In genomic region chr19:42973740-42974139, GRCm38 (mm10) we compare ENCODE assay signal across 21 mouse cellular contexts.
DNase-seq lines count a peak whose midpoint lies in the region; ATAC-seq and TF ChIP-seq lines count a peak whose summit lies in the region.
"Had no signal": no experiment of that assay in that cellular context is flagged by ENCODE, and none has a peak within 500 bp of the region (broad histone marks: within the 10 kb centered on the region; RNA-seq: fewer than 3 reads in every experiment).

No protein-coding gene starts in this region.

- no peak overlapping the region for H3K4me3 ChIP-seq in limb, embryonic 14.5 days (replicated peaks; ENCODE audit: low read length)
- no peak overlapping the region for H3K4me3 ChIP-seq in limb, embryonic 10.5 days
- H3K4me3 ChIP-seq: embryonic facial prominence, embryonic 12.5 days; erythroblast, embryonic 14.5 days; forebrain, embryonic 15.5 days; hindbrain, embryonic 13.5 days had no signal

- ATAC-seq in limb, embryonic 14.5 days (ENCODE audit: low FRiP score, low read depth), result 0 out of 2 replicates have a peak, but pooled peaks have one; percentile 26
- ATAC-seq: activated CD4-positive, CD25-positive, alpha-beta regulatory T cell, adult 4 months; forebrain, embryonic 15.5 days; hindbrain, postnatal 0 days; Patski had no signal

- H3K4me1 ChIP-seq in limb, embryonic 14.5 days (ENCODE audit: control insufficient read depth, insufficient read depth, low read length), result no peaks in the 10 kb centered on the region
- H3K4me1 ChIP-seq in limb, embryonic 10.5 days, result 0 out of 2 replicates have a peak, but pooled peaks cover 7% of the 10 kb centered on the region
- H3K4me1 ChIP-seq: embryonic facial prominence, embryonic 12.5 days; forebrain, embryonic 15.5 days; hindbrain, embryonic 13.5 days had no signal

- no peak overlapping the region for H3K27ac ChIP-seq in limb, embryonic 14.5 days (replicated peaks; ENCODE audit: low read depth, low read length)
- no peak overlapping the region for H3K27ac ChIP-seq in limb, embryonic 10.5 days
- H3K27ac ChIP-seq: embryonic facial prominence, embryonic 12.5 days; forebrain, embryonic 15.5 days; hindbrain, embryonic 13.5 days; hindbrain, postnatal 0 days had no signal

- intact Hi-C loops in heart, postnatal 25 days (cut with DNase I), result no loop called here

- no peaks in the 10 kb centered on the region for H3K36me3 ChIP-seq in limb, embryonic 14.5 days (ENCODE audit: control insufficient read depth, insufficient read depth, low read length)
- H3K36me3 ChIP-seq in limb, embryonic 10.5 days, result no peaks in the 10 kb centered on the region
- H3K36me3 ChIP-seq: embryonic facial prominence, embryonic 12.5 days; forebrain, embryonic 15.5 days; hindbrain, embryonic 13.5 days had no signal

- H3K9ac ChIP-seq in limb, embryonic 14.5 days (ENCODE audit: low read depth, low read length, severe bottlenecking), result no peak overlapping the region
- H3K9ac ChIP-seq: embryonic facial prominence, embryonic 12.5 days; forebrain, embryonic 15.5 days; hindbrain, embryonic 13.5 days had no signal

- 54% methylated on average over 5 of the region's 5 CpGs for WGBS in limb, embryonic 14.5 days
- WGBS in limb, embryonic 10.5 days, result 90% methylated on average over 5 of the region's 5 CpGs

- no peaks in the 10 kb centered on the region for H3K27me3 ChIP-seq in limb, embryonic 14.5 days (ENCODE audit: control insufficient read depth, insufficient read depth, low read length)
- no peaks in the 10 kb centered on the region for H3K27me3 ChIP-seq in limb, embryonic 10.5 days (ENCODE audit: low read depth, poor library complexity, severe bottlenecking)
- H3K27me3 ChIP-seq: CH12.LX; embryonic facial prominence, embryonic 12.5 days; forebrain, embryonic 15.5 days; hindbrain, embryonic 13.5 days had no signal

- DNase-seq in heart, adult 18-20 months, result peak; percentile 5 to 6
- no peak for DNase-seq in heart, postnatal 25 days (ENCODE audit: low spot score)
- DNase-seq in limb, embryonic 14.5 days (ENCODE audit: low spot score), result no peak
- no peak for DNase-seq in limb, embryonic 10.5 days (ENCODE audit: low spot score)
- peak; percentile 8 for DNase-seq in urinary bladder, postnatal 14 days (ENCODE audit: low spot score)
- no peak for DNase-seq in urinary bladder, postnatal 36 days (ENCODE audit: low spot score in 2 of 2)
- DNase-seq in skeletal muscle tissue, adult 2 months (ENCODE audit: low read depth, low spot score), result peak; percentile 19
- no peak for DNase-seq in left cerebral cortex, adult 9 months (ENCODE audit: low spot score in 2 of 2)
- DNase-seq: adrenal gland, adult 2 months; adrenal gland, postnatal 25 days; cerebellum, adult 2 months; gastrocnemius, postnatal 10 days; kidney, adult 11 months had no signal

- 0 out of 2 replicates have a peak, but pooled peaks cover 2% of the 10 kb centered on the region for H3K9me3 ChIP-seq in limb, embryonic 14.5 days (ENCODE audit: control insufficient read depth, low read length)
- H3K9me3 ChIP-seq in limb, embryonic 10.5 days (replicated peaks), result no peaks in the 10 kb centered on the region
- H3K9me3 ChIP-seq: embryonic facial prominence, embryonic 12.5 days; forebrain, embryonic 15.5 days; hindbrain, embryonic 13.5 days had no signal

- TF ChIP-seq POLR2A in limb, embryonic 14.5 days (IDR thresholded peaks at IDR 0.05; ENCODE audit: borderline replicate concordance, extremely low read depth, insufficient read depth, insufficient read length), result no peak

- H3K4me2 ChIP-seq in limb, embryonic 14.5 days (replicated peaks; ENCODE audit: low read depth, low read length, severe bottlenecking), result no peak overlapping the region
- H3K4me2 ChIP-seq: embryonic facial prominence, embryonic 12.5 days; forebrain, embryonic 15.5 days; hindbrain, embryonic 13.5 days had no signal

Comparison
In these comparisons a context has a peak if more than half of its experiments do, and no peak if none do; other contexts are left out.
1. DNase-seq: peak in heart, adult 18-20 months (2 of 2), urinary bladder, postnatal 14 days (single experiment) and skeletal muscle tissue, adult 2 months (single experiment); none in heart, postnatal 25 days (single experiment), limb, embryonic 14.5 days (single experiment), limb, embryonic 10.5 days (single experiment), urinary bladder, postnatal 36 days (0 of 2) and left cerebral cortex, adult 9 months (0 of 2).